Mouse (Mus musculus) macrophage (primary cell): ENCODE measurements around the gene Nr1h3. TPM values are rescaled to one million over a fixed set of nuclear protein-coding genes. Genes with fewer than 3 reads are reported as not detected.
"Not testable (repeated sequence)": the region's sequence is repeated elsewhere in the genome, so short reads cannot be mapped to it uniquely, and the experiment has no call there.

Experiments used
- H3K27ac ChIP-seq: fragments of 350-480 bp; formaldehyde crosslinking; 2 replicates; pipeline ENCODE4 v1.9.0; 2021
- H3K36me3 ChIP-seq: fragments of 350-480 bp; formaldehyde crosslinking; 2 replicates; pipeline ENCODE4 v1.9.0; 2021; ENCODE audit errors: inconsistent target
- H3K4me3 ChIP-seq: fragments of 350-480 bp; formaldehyde crosslinking; 2 replicates; pipeline ENCODE4 v1.9.0; 2021; ENCODE audit errors: inconsistent target
- H3K79me2 ChIP-seq: fragments of 350-480 bp; formaldehyde crosslinking; 2 replicates; pipeline ENCODE4 v1.9.0; 2021; ENCODE audit errors: inconsistent target
- WGBS: methylation state at CpG from one replicate; pipeline ENCODE4 v1.1.7; 2026; ENCODE audit warnings: inconsistent platforms; ENCODE audit not compliant: missing documents; 5-methylcytosine and 5-hydroxymethylcytosine counted together
- polyA plus RNA-seq: library from polyadenylated mRNA; stranded (reverse); fragments of 250-400 nt; gene quantifications from 3 replicates; pipeline ENCODE4 v1.2.4, GENCODE M21; 2018; ENCODE audit warnings: inconsistent platforms
- total RNA-seq, 78 experiments: library from RNA; depleted of rRNA; stranded (reverse); fragments of 250-400 nt; gene quantifications; 1 replicate in 9 of 78; 2 replicates in 24 of 78; 3 replicates in 43 of 78; 4 replicates in 2 of 78; pipeline ENCODE4 v1.2.4; 2018; ENCODE audit warnings: inconsistent platforms in 56 of 78

Gene Nr1h3
- total RNA-seq (2018; cell fraction: chromatin; rRNA removed): 100 to 1,000 TPM in 17 of 26 experiments, 10 to 100 TPM in 9; 44.8 to 435 (median 167) TPM
- 100 to 1,000 TPM in 10 of 26 experiments, 10 to 100 TPM in 16; 22.6 to 126 (median 60.1) TPM for total RNA-seq (2018; cell fraction: cytosol; rRNA removed)
- total RNA-seq (2018; cell fraction: nucleus; rRNA removed): 100 to 1,000 TPM in 11 of 26 experiments, 10 to 100 TPM in 15; 27.3 to 217 (median 80.8) TPM
- polyA plus RNA-seq: 28.4 to 67.5 TPM (median 35.9 TPM) in 3 replicates

DNA sequence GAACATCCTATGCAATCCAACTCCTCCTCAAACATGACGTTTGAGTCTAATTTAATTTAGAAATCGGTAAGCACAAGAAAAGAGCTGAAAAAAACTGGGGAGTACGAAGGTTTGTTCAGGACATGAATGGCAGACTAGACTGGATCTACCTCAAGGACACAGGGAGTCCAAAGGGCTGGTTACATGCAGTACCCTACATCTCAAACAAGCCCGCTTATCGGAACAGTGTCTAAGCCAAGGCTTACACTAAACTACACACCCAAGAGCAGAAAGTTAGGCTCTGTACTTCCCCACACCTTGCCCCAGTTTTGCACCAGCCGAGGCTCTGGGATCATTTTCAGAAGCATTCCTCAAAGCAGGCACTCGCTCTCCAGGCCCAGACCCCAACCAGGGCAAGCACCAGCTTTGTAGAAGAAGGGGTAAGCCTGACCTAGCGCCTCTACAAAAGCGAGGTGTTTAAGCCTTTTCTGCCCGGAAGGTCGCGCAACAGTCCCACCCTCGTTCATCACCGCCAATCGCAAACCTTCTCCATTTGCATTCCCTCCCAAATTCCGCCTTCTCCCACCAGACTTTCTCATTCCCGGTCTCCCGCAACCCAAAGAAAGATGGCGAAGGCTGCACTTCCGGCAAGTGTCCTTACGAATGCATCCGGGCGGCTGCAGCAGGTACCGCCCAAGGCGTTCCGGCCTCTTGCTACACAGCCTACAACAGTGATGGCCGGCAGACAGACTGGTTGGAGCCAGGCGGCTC is at the start of gene Nr1h3, which contains the start of gene Acp2:
Gene Nr1h3 (minus strand): TSS at position 613 of the 750 bp plus-strand sequence.
Gene Acp2 (plus strand): TSS at position 664 of the 750 bp plus-strand sequence.
- whole genome bisulfite sequencing: 4% methylated on average over 28 of the region's 28 CpGs
- H3K79me2 ChIP-seq: peaks cover 23% of the 10 kb centered on the region

DNA sequence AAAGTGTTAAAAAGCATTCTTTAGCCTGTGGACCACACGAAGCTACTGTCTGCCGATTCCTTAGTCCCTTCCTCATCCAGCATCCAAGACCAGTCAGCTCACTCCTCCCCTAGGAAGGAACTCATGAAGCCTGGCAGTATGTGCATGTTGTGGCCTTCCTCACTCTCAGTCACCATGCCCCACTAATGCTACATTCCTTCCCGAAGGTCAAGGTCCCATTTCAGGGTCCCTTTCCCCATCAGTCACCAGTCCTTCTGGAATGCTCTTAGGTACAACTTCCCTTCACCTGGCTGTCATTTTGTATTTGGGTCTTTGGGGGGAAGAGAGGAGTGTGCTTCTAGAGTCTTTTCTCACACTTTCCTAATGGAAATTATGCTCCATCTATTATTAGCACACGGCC is 49.4 kb upstream of the Nr1h3 start:
- Histone ChIP-seq H3K27ac (no peak overlapping the region), H3K4me3 (no peak overlapping the region), H3K36me3 (no peaks in the 10 kb centered on the region), H3K79me2 (no peaks in the 10 kb centered on the region)
- 87% methylated on average over 4 of the region's 4 CpGs for WGBS

More for the DNA sequence above, at the start of gene Nr1h3, which contains the start of gene Acp2:
- peak within 1 kb of the TSS; percentile 97 for H3K27ac ChIP-seq
- 0 out of 2 replicates have a peak, but pooled peaks cover 2% of the 10 kb centered on the region for H3K36me3 ChIP-seq
- H3K4me3 ChIP-seq: peak within 1 kb of the TSS; percentile 94

DNA sequence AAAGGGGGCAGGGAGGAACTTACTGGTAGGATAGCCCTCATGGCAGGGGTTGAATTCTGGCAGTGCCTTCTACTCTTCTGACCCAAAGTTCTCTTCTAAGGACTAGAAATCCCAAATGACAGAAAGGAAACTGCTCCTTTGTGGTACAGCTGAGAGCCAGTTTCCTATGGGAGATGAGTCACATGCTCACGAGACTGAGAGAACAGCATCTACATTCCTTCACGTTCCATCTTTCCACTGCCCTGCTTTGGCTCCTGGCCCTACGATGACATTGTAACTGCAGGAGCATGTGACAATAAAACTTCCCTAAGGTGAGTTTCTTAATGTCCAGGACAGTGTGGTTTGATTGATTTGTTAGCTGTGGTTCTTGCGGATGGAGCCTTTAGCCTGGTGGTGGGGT is 45.7 kb upstream of the Nr1h3 start:
- Histone ChIP-seq H3K36me3 (no peaks in the 10 kb centered on the region), H3K4me3 (no peak overlapping the region), H3K27ac (no peak overlapping the region), H3K79me2 (no peaks in the 10 kb centered on the region)
- WGBS: 88% methylated on average over 4 of the region's 4 CpGs

DNA sequence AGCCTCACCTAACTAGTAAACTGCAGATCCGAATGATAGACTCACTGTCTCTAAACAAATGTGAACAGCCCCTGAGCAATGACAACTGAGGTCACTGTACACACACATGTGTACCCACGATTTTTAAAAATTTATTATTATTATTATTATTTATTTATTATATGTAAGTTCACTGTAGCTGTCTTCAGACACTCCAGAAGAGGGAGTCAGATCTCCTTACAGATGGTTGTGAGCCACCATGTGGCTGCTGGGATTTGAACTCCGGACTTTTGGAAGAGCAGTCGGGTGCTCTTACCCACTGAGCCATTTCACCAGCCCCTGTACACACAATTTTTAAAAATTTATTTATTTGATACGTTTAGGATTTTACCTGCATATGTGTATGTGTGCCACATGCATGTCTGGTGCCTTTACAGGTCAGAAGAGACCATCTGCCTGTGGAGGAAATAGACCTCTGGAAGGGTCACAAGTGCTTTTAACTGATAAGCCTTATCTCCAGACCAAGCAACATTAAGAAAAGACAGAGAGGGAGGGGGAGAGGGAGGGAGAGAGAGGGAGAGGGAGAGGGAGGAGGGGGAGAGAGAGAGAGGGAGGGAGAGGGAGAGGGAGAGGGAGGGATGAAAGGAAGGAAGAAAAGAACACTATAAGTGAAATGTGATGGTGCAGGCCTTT is 42.1 kb upstream of the Nr1h3 start:
- H3K36me3 ChIP-seq: no peaks in the 10 kb centered on the region
- no peak overlapping the region for H3K27ac ChIP-seq
- H3K79me2 ChIP-seq: no peaks in the 10 kb centered on the region
- WGBS: 79% methylated on average over 3 of the region's 5 CpGs
- no peak overlapping the region for H3K4me3 ChIP-seq

DNA sequence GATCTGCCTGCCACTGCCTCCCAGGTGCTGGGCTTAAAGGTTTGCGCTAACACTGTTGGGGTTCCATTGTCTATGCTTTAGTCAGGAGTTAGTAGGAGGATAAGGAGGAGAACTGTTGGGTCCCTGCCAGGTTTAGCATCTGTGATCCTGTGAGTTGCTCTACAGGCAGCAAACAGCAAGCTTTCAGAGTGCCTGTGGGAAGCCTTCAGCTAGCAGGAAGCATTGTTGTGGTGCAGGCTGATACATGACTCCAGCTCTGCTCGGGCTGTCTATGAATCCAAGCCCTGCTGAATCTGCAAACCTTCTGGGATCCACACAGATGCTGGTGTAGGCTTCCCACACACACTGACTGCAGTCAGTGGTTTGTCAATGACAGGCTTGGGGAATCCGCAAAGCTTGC is 40.8 kb upstream of the Nr1h3 start:
- Histone ChIP-seq H3K27ac (no peak overlapping the region), H3K79me2 (no peaks in the 10 kb centered on the region), H3K36me3 (no peaks in the 10 kb centered on the region), H3K4me3 (no peak overlapping the region)
- 88% methylated on average over 3 of the region's 3 CpGs for WGBS

DNA sequence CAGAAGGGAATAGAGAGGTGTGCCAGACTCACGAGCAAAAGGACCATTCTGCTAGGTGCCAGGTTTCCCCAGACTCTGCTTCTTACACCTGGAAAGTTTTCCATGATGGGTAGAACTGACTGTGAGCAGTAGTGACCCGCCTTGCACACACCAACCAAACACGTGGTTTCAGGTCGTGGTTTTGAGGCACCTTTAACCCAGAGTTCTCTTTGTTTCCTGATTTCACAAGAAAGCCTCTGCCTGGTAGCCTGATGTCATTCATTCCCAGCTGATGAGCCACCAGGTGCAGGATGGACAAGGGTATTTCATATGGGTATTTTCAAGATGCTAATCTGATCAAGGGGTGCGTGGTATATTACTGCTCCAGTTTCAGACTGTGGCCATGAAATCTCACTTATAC is 39.9 kb upstream of the Nr1h3 start:
- WGBS: 51% methylated on average over 5 of the region's 5 CpGs
- Histone ChIP-seq H3K36me3 (no peaks in the 10 kb centered on the region), H3K27ac (no peak overlapping the region), H3K4me3 (no peak overlapping the region), H3K79me2 (no peaks in the 10 kb centered on the region)

DNA sequence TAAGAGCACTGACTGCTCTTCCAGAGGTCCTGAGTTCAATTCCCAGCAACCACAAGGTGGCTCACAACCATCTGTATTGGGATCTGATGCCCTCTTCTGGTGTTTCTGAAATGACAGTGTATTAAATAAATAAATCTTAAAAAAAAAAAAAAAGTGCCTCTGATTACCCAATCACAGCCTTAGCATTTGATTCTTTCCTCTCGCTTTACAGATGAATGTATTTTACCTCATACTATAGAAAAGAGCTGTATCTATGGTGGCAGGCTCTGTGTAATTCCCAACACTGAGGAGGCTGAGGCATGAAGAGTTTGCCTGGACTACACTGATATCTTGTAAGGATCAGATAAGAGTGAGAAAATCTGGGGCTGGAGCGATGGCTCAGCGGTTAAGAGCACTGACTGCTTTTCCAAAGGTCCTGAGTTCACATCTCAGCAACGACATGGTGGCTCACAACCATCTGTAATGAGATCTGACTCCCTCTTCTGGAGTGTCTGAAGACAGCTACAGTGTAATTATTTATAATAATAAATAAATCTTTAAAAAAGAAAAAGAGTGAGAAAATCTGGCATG is 35.0 kb upstream of the Nr1h3 start:
- H3K79me2 ChIP-seq, H3K36me3 ChIP-seq: not testable (repeated sequence)
- H3K27ac ChIP-seq: peak overlapping the region; percentile 67
- WGBS: 23% methylated on average over 4 of the region's 4 CpGs
- H3K4me3 ChIP-seq: peak overlapping the region; percentile 70

DNA sequence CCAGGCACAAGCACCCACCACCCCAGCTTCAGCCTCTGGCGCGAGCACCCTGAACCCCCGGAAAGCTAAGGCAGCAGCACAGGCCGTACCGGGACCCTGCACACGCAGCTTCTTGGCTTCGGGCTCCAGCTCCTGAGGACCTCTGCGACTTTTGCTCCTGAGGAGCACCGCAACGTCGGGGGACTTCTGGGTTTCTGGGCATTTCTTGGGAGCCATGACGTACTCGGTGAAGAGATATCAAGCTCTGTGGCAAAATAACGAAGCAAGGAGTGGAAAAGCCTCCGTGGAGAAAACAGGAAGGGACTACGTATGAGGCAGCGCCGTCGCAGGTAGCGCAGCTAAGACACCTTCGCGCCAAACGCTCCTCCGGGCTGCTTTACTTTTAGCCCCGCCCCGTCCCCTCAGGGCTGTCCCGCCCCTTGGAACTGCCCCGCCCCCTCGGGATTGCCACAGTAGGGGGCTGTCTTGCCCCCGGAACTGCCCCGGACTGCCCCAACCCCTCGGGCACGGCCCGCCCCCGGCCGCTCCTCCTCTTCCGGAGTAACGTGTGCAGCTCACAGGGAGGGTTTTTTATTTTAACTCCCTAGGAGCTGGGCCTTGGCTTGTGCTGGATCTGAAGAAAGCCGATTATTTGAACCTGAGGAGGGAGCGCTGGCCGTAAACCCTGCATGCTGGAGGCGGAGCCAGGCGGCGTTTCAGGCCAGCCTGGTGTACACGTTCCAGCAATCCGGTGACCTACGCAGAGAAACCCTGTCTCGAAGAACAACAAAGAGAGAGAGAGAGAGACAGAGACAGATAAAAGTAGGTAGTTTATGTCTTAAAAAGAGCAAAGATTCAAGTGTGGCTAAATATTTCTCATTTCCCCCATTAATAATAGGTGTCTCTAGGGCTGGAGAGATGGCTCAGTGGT is 34.2 kb upstream of the Nr1h3 start, which contains the start of gene Ddb2:
Gene Ddb2 (minus strand): TSS at position 382 of the 910 bp plus-strand sequence.
- WGBS: under 1% methylated on average over 48 of the region's 48 CpGs
- Histone ChIP-seq H3K4me3 (peak within 1 kb of the TSS; percentile 70), H3K27ac (peak within 1 kb of the TSS; percentile 67), H3K36me3 (peaks cover 4% of the 10 kb centered on the region; the same call in 1 of the 2 replicates), H3K79me2 (no peaks in the 10 kb centered on the region)

DNA sequence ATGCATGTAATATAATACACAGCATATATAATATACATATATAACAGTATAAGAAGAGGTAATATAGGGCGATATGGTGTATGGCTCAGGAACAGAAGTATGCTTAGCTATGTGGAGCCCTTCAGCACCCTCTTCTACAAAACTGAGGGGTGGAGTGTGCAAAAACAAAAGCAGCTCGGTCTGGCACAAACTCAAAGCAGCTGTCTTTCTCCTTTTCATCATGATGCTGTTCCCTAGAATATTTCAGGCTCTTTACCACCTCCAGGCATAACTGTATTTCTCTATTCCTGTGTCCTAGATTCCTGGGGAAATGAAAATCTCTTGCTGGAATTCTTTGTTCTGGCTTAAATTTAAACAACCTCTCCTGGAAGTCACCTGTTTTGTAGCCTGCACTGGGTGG is 27.1 kb upstream of the Nr1h3 start:
- H3K27ac ChIP-seq: no peak overlapping the region
- H3K36me3 ChIP-seq: peaks cover 4% of the 10 kb centered on the region; the same call in 1 of the 2 replicates
- no peaks in the 10 kb centered on the region for H3K79me2 ChIP-seq
- H3K4me3 ChIP-seq: no peak overlapping the region
- 84% methylated on average over 2 of the region's 2 CpGs for WGBS

DNA sequence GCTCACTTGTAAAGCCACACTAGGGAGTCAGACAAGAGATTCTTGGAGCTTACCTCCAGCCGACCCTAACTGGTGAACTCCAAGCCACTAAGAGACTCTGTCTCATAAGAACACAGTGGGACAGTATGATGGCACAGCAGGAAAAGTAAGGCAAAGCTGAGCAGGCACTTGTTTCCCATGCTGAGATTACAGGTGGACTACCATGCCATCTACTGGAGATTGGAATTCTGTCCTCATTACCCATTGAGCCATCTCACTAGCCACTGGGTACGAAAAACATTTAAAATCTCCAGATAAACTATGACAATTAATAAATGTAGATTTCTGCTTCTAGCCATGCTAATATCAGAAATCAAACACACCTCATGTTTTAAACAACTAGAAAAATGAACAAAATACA is 21.0 kb upstream of the Nr1h3 start:
- WGBS: 85% methylated on average over 2 of the region's 2 CpGs

DNA sequence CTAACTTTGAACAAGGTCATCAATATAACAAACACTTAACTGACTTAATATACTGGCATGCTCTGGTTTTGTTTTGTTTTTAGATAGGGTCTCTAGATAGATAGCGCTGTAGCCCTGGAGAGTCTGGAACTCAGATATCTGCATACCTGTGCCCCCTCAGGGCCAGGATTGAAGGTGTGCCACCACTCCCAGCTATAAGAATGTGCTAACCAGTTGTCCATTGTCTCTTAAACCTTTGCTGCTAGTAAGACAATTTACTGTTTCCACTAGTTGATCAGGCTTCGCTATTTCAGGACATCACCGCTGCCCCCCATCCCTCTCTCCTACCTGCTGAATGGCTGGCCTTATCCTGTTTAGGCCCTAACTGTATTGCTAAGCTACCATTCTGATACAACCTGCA is 17.9 kb upstream of the Nr1h3 start:
- WGBS: 86% methylated on average over 3 of the region's 3 CpGs

More for the DNA sequence above, 21.0 kb upstream of the Nr1h3 start:
- Histone ChIP-seq H3K36me3 (no peaks in the 10 kb centered on the region), H3K79me2 (no peaks in the 10 kb centered on the region), H3K4me3 (no peak overlapping the region), H3K27ac (no peak overlapping the region)

DNA sequence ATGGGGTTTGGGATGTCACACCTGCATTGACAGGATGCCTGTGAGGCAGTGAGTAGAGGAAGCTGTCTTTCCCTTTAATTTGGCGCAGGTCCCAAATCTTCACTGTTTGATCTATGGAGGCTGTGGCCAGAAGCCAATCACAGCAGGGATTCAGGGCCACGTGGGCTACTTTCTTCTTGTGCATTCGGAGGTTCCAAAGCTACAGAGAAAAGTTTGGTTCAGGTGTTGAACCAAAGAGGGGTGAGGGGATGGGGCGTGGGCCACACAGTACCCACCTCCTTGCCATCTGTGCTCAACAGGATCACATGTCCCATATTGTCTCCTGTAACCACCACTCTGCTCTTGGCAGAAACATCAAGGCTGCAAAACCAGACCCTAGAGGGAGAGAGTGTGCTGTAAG is 14.4 kb upstream of the Nr1h3 start:
- Histone ChIP-seq H3K79me2 (no peaks in the 10 kb centered on the region), H3K36me3 (peaks cover 52% of the 10 kb centered on the region), H3K4me3 (no peak overlapping the region), H3K27ac (no peak overlapping the region)
- 96% methylated on average over 4 of the region's 4 CpGs for WGBS

More for the DNA sequence above, 17.9 kb upstream of the Nr1h3 start:
- no peak overlapping the region for H3K4me3 ChIP-seq
- H3K36me3 ChIP-seq: peaks cover 20% of the 10 kb centered on the region
- no peak overlapping the region for H3K27ac ChIP-seq
- H3K79me2 ChIP-seq: no peaks in the 10 kb centered on the region

DNA sequence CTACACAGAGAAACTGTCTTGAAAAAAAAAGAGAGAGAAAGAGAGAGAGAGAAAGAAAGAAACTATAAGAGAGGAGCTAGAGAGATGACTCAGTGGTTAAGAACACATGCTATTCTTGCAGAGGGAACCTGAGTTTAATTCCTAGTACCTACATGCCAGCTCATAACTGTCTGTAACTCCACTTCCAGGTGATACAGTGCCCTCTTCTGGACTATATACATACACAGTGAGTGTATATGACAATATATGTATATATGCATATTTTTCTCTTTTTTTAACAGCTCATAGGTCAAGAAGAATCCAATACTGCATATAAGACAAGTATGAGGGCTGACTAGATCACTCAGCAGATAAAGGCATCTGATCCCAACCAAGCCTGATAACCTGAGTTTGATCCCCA is 10.7 kb upstream of the Nr1h3 start:
- no peak overlapping the region for H3K27ac ChIP-seq
- peaks cover 18% of the 10 kb centered on the region; the same call in 1 of the 2 replicates for H3K79me2 ChIP-seq
- no peak overlapping the region for H3K4me3 ChIP-seq
- H3K36me3 ChIP-seq: peaks cover 85% of the 10 kb centered on the region
